Mouse (Mus musculus) testis, adult 2 months (tissue): ENCODE data around the gene Pou3f4.
"Not testable (repeated sequence)": the region's sequence is repeated elsewhere in the genome, so short reads cannot be mapped to it uniquely, and the experiment has no call there.

Experiments
- CTCF ChIP-seq: fragments of 200-500 bp; IDR thresholded peaks from 2 replicates; pipeline ENCODE4 v1.5.1; 2012; ENCODE audit warnings: low read depth, mild to moderate bottlenecking, inconsistent platforms, low read length, moderate library complexity; ENCODE audit not compliant: control insufficient read depth, insufficient read depth, insufficient replicate concordance
- POLR2A ChIP-seq: fragments of 200-500 bp; IDR thresholded peaks from 2 replicates; pipeline ENCODE4 v1.6.1; 2012; ENCODE audit warnings: low read depth, mild to moderate bottlenecking, inconsistent platforms, low read length, moderate library complexity; ENCODE audit not compliant: control insufficient read depth

DNA sequence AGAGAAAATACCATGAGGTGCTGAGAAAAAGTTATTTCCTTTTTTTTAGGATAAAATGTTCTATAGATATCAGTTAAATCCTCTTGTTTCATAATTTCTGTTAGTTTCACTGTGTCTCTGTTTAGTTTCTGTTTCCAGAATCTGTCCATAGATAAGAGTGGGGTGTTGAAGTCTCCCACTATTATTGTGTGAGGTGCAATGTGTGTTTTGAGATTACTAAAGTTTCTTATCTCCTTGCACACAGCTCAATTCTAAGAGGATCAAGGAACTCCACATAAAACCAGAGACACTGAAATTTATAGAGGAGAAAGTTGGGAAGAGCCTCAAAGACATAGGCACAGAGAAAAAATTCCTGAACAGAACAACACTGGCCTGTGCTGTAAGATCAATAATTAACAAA is 39.3 kb upstream of the Pou3f4 start:
- TF ChIP-seq CTCF, POLR2A: not testable (repeated sequence)
